Mouse (Mus musculus): Measurements from ENCODE around the gene Slc8a1.

DNA sequence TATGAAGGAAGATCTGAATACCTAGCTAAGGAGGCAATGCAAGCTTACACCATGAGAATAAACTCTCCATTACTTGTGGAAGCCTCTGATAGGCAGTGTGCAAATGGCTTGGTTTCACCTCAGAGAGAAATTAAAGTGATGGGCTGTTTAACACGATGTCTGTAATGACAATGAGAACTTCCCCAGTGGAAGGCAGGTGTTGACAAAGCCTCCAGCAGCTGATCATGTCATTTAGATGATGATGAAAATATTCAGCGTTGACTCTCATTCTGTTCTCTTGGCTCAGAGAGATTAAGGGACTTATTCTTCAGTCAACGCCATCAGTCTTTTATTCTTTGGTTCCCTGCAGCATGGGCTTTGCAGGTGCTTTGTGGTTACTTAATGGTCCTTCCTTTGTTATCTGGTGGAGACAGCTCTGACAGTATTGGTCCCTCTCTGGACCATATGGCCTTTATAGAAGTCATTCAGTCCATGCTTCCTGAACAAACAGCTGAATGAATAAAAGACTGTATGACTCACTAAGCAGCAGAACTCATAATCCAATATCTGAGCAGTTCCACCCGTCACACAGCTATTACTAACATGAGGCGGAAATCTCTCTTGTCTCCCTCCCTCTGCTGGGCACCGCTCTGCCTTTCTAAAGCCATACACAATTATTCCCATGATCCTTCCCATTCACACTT lies 184.0 kb downstream of the Slc8a1 start:
- no peak for TF ChIP-seq POLR2A (IDR thresholded peaks at IDR 0.05; ENCODE audit: borderline replicate concordance, extremely low read depth, insufficient read depth, insufficient read length, poor library complexity, severe bottlenecking)
- TF ChIP-seq CTCF (IDR thresholded peaks at IDR 0.05; ENCODE audit: borderline replicate concordance, extremely low read depth, insufficient read depth, insufficient read length): no peak

Data from brain, embryonic 14.5 days (tissue).